Mouse (Mus musculus): ENCODE measurements around the gene Gm14180. TPM values are rescaled to one million over a fixed set of nuclear protein-coding genes. Genes with fewer than 3 reads are reported as not detected.
"Not testable (repeated sequence)": the region's sequence is repeated elsewhere in the genome, so short reads cannot be mapped to it uniquely, and the experiment has no call there.

The Gm14180 gene
- total and polyA plus RNA-seq, 3 experiments = not detected

DNA sequence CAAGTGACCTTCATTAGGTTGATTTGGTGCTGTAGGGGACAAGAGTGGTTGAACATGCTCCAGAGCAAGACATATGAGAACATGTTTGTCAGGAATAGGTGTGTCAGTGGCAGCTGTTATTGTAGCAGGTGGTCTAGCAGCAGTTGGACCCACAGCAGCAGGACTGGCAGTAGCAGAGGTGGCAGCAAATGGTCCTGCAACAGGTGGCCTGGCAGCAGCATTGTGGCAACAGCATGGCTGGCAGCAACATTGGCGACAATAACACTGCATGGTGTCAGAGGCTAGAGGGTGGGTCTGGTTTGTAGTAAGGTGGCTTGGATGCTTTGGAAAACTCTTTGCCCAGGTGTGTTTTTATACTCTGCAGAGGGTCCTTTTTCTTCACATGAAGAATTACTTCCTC lies 15.3 kb downstream of the Gm14180 start:
- in situ Hi-C loops (cut with MboI; ENCODE audit: low pct_ligation_motif_present, low pct_unique_long_range_greater_than_20kb, low sequenced_read_pairs) = no loop called here
- dilution Hi-C loops (cut with MboI; ENCODE audit: extremely low pct_ligation_motif_present, extremely low pct_unique_long_range_greater_than_20kb, low sequenced_read_pairs) = no loop called here
- H3K4me3 ChIP-seq (replicated peaks in 1 of 3; ENCODE audit: low read depth in 2 of 3, low read length in 2 of 3, poor library complexity in 1 of 3) = no peak overlapping the region

DNA sequence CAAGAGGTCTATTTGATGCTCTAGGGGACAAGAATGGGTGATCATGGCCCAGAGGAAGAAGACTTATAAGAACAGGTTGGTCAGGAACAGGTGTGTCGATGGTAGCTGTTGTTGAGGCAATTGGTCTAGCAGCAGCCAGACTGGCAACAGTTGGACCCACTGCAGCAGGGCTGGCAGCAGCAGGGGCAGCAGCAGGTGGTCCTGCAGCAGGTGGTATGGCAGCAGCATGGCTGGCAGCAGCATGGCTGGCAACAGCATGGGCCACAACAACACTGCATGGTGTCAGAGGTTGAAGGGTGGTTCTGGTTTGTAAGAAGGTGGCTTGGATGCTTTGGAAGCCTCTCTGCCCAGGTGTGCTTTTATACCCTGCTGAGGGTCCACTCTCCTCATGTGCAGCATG lies 43.6 kb downstream of the Gm14180 start, which contains the start of gene Gm14190:
TSS of gene Gm14190 (minus strand) at position 278 of the 400 bp plus-strand sequence.
- Histone ChIP-seq H3K4me2 (ENCODE audit: insufficient read depth, low read depth, poor library complexity, severe bottlenecking) (no peak within 1 kb of the TSS), H3K27ac (ENCODE audit: insufficient read depth, low read depth) (no peak within 1 kb of the TSS), H3K27me3 (replicated peaks) (peaks cover 80% of the 10 kb centered on the region), H3K9ac (ENCODE audit: insufficient read depth, low read depth) (no peak within 1 kb of the TSS), H3K36me3 (replicated peaks in 1 of 2; ENCODE audit: control insufficient read depth in 1 of 2, insufficient read depth in 1 of 2, low read length in 1 of 2) (no peaks in the 10 kb centered on the region), H3K79me2 (replicated peaks; ENCODE audit: control insufficient read depth, extremely low read depth, insufficient read depth, poor library complexity, severe bottlenecking) (no peaks in the 10 kb centered on the region), H3K9me3 (replicated peaks; ENCODE audit: low read length) (no peaks in the 10 kb centered on the region), H3K4me3 (replicated peaks in 1 of 3; ENCODE audit: low read depth in 2 of 3, low read length in 2 of 3, poor library complexity in 1 of 3) (no peak within 1 kb of the TSS), H3K4me1 (ENCODE audit: control insufficient read depth in 1 of 2, insufficient read depth in 2 of 2) (no peaks in the 10 kb centered on the region)
- no peak for TF ChIP-seq ZC3H11A (IDR thresholded peaks at IDR 0.05; ENCODE audit: low read depth, low read length)
- no peak for TF ChIP-seq MAZ (IDR thresholded peaks at IDR 0.05; ENCODE audit: low read depth, low read length)
- TF ChIP-seq POLR2AphosphoS2 (IDR thresholded peaks at IDR 0.05; ENCODE audit: low read depth, low read length) = no peak
- TF ChIP-seq MXI1 (IDR thresholded peaks at IDR 0.05; ENCODE audit: low read depth, low read length) = no peak
- TF ChIP-seq BHLHE40 (IDR thresholded peaks at IDR 0.05; ENCODE audit: low read depth, low read length) = no peak
- TF ChIP-seq UBTF (IDR thresholded peaks at IDR 0.05; ENCODE audit: low read depth, low read length) = no peak
- no peak for TF ChIP-seq POLR2A (IDR thresholded peaks at IDR 0.05; ENCODE audit: low read depth, low read length)
- TF ChIP-seq RAD21 (IDR thresholded peaks at IDR 0.05; ENCODE audit: low read depth, low read length) = no peak
- TF ChIP-seq ELF1 (IDR thresholded peaks at IDR 0.05; ENCODE audit: low read depth, low read length) = no peak
- TF ChIP-seq USF1 (IDR thresholded peaks at IDR 0.05; ENCODE audit: low read depth, low read length) = no peak
- TF ChIP-seq USF2 (conservative IDR thresholded peaks at IDR 0.05; ENCODE audit: low read depth, low read length) = no peak
- TF ChIP-seq HCFC1 (IDR thresholded peaks at IDR 0.05; ENCODE audit: low read depth, low read length) = no peak
- dilution Hi-C loops (cut with MboI; ENCODE audit: extremely low pct_ligation_motif_present, extremely low pct_unique_long_range_greater_than_20kb, low sequenced_read_pairs) (no loop called here), in situ Hi-C loops (cut with MboI; ENCODE audit: low pct_ligation_motif_present, low pct_unique_long_range_greater_than_20kb, low sequenced_read_pairs) (no loop called here)
- no peak for DNase-seq (ENCODE audit: extremely low read depth)

More for the DNA sequence above, 15.3 kb downstream of the Gm14180 start:
- no peaks in the 10 kb centered on the region for H3K79me2 ChIP-seq (replicated peaks; ENCODE audit: control insufficient read depth, extremely low read depth, insufficient read depth, poor library complexity, severe bottlenecking)
- no peaks in the 10 kb centered on the region for H3K4me1 ChIP-seq (ENCODE audit: control insufficient read depth in 1 of 2, insufficient read depth in 2 of 2)
- H3K36me3 ChIP-seq (replicated peaks in 1 of 2; ENCODE audit: control insufficient read depth in 1 of 2, insufficient read depth in 1 of 2, low read length in 1 of 2) = no peaks in the 10 kb centered on the region
- H3K9ac ChIP-seq (ENCODE audit: insufficient read depth, low read depth) = no peak overlapping the region
- H3K27ac ChIP-seq (ENCODE audit: insufficient read depth, low read depth) = no peak overlapping the region
- no peak for DNase-seq (ENCODE audit: extremely low read depth)
- no peaks in the 10 kb centered on the region for H3K9me3 ChIP-seq (replicated peaks; ENCODE audit: low read length)
- TF ChIP-seq NRF1 (IDR thresholded peaks at IDR 0.05; ENCODE audit: low read depth, low read length) = no peak
- TF ChIP-seq ETS1 (conservative IDR thresholded peaks at IDR 0.05; ENCODE audit: low read depth, low read length) = no peak
- no peak for TF ChIP-seq USF1 (IDR thresholded peaks at IDR 0.05; ENCODE audit: low read depth, low read length)
- no peak for TF ChIP-seq ELF1 (IDR thresholded peaks at IDR 0.05; ENCODE audit: low read depth, low read length)
- TF ChIP-seq GABPA (IDR thresholded peaks at IDR 0.05; ENCODE audit: insufficient replicate concordance, low read depth, low read length) = no peak
- no peak for TF ChIP-seq ZKSCAN1 (IDR thresholded peaks at IDR 0.05; ENCODE audit: borderline replicate concordance, low read depth, low read length)
- no peak for TF ChIP-seq EP300 (IDR thresholded peaks at IDR 0.05; ENCODE audit: low read length)
- no peak for TF ChIP-seq SMC3 (IDR thresholded peaks at IDR 0.05; ENCODE audit: low read depth, low read length)
- TF ChIP-seq ZMIZ1 (IDR thresholded peaks at IDR 0.05; ENCODE audit: low read depth, low read length) = no peak
- no peak for TF ChIP-seq TBP (conservative IDR thresholded peaks at IDR 0.05; ENCODE audit: low read depth, low read length)
- no peak for TF ChIP-seq CHD2 (IDR thresholded peaks at IDR 0.05; ENCODE audit: low read length)
- TF ChIP-seq POLR2AphosphoS2 (IDR thresholded peaks at IDR 0.05; ENCODE audit: low read depth, low read length) = no peak
- TF ChIP-seq KAT2A (IDR thresholded peaks at IDR 0.05; ENCODE audit: insufficient replicate concordance, low read length) = no peak
- no peak for TF ChIP-seq PAX5 (IDR thresholded peaks at IDR 0.05; ENCODE audit: low read length)
- no peak for TF ChIP-seq RCOR1 (conservative IDR thresholded peaks at IDR 0.05; ENCODE audit: low read depth, low read length)
- TF ChIP-seq IRF4 (IDR thresholded peaks at IDR 0.05; ENCODE audit: low read depth, low read length) = no peak
- no peak for TF ChIP-seq TCF12 (IDR thresholded peaks at IDR 0.05; ENCODE audit: low read depth, low read length)
- no peak for TF ChIP-seq CTCF (conservative IDR thresholded peaks at IDR 0.05 in 1 of 2, IDR thresholded peaks at IDR 0.05 in 1 of 2; ENCODE audit: low read depth in 2 of 2, low read length in 2 of 2)
- no peak overlapping the region for H3K4me2 ChIP-seq (ENCODE audit: insufficient read depth, low read depth, poor library complexity, severe bottlenecking)
- H3K27me3 ChIP-seq (replicated peaks) = peaks cover 52% of the 10 kb centered on the region

DNA sequence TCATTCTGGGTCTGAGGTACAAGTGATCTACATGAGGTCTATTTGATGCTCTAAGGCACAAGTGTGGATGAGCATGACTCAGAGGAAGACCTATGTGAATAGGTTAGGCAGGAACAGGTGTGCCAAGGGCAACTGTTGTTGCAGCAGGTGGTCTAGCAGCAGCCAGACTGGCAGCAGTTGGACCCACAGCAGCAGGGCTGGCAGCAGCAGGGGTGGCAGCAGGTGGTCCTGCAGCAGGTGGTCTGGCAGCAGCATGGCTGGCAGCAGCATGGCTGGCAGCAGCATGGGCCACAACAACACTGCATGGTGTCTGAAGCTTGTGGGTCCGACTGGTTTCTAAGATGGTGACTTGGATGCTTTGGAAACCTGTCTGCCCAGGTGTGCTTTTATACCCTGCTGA lies 48.9 kb downstream of the Gm14180 start:
- dilution Hi-C loops (cut with MboI; ENCODE audit: extremely low pct_ligation_motif_present, extremely low pct_unique_long_range_greater_than_20kb, low sequenced_read_pairs); H3K79me2 ChIP-seq (replicated peaks; ENCODE audit: control insufficient read depth, extremely low read depth, insufficient read depth, poor library complexity, severe bottlenecking); H3K27ac ChIP-seq (ENCODE audit: insufficient read depth, low read depth); H3K9ac ChIP-seq (ENCODE audit: insufficient read depth, low read depth); H3K9me3 ChIP-seq (replicated peaks; ENCODE audit: low read length); H3K4me3 ChIP-seq (replicated peaks in 1 of 3; ENCODE audit: low read depth in 2 of 3, low read length in 2 of 3, poor library complexity in 1 of 3); H3K36me3 ChIP-seq (replicated peaks in 1 of 2; ENCODE audit: control insufficient read depth in 1 of 2, insufficient read depth in 1 of 2, low read length in 1 of 2); DNase-seq (ENCODE audit: extremely low read depth); in situ Hi-C loops (cut with MboI; ENCODE audit: low pct_ligation_motif_present, low pct_unique_long_range_greater_than_20kb, low sequenced_read_pairs); H3K4me2 ChIP-seq (ENCODE audit: insufficient read depth, low read depth, poor library complexity, severe bottlenecking); H3K4me1 ChIP-seq (ENCODE audit: control insufficient read depth in 1 of 2, insufficient read depth in 2 of 2): not testable (repeated sequence)
- H3K27me3 ChIP-seq (replicated peaks) = peaks cover 87% of the 10 kb centered on the region

Data from CH12.LX (cell line).